Mouse (Mus musculus): ENCODE data around the gene Blmh.

Gene Blmh

GRCm38 (mm10) chr11:76924759-76925236 is at the start of gene Blmh:
Blmh (plus strand) TSS chr11:76924809.
- in situ Hi-C loops (cut with MboI), result no loop called here

- in situ Hi-C loops (cut with MboI), result no loop called here
These were observed 44.8 kb upstream of the Blmh start for GRCm38 (mm10) chr11:76879816-76880215.

GRCm38 (mm10) chr11:76884451-76884850 is 40.2 kb upstream of the Blmh start:
- in situ Hi-C loops (cut with MboI), result no loop called here

- in situ Hi-C loops (cut with MboI), result no loop called here
These were observed 35.1 kb upstream of the Blmh start for GRCm38 (mm10) chr11:76889339-76890164.

DNA sequence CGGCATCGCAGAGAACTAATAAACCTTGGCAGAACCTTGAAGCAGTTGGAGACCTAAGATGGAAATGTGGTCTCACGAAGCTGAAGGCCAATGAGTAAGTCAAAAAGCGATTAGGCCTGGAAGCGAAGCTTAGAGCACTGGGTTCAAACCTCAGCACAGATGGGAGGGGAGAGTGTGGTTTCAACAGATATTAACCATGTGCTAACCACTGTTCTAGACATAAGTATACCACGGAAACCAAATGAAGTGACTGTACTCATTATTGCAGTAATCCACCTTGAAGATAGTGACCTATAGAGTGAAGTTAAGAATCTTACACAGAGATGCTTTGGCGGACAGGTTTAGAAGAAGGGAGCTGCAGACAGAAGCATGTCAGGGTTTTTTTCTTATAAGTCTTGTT is 33.4 kb upstream of the Blmh start:
- in situ Hi-C loops (cut with MboI), result no loop called here

- in situ Hi-C loops (cut with MboI), result no loop called here
These were observed 32.8 kb upstream of the Blmh start for GRCm38 (mm10) chr11:76891738-76892349.

DNA sequence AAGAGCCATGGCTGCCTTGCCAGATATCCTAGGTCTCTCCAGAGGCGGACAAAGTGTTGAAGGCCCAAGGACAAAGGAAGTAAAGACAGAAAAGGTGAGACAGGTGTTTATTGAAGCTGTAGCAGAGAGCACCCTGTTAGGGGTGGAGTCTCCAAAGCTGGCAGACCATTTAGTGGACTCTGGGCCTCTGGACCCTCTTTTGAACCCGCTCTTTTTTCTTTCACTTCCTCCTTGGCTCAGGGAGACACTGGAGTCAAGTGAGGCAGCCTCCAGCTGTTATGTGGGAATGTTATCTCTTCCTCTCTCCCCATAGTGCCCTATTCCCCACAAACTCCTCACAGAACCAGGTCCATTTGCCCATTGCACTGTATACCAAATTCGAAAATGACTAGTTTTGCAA is 31.6 kb upstream of the Blmh start:
- in situ Hi-C loops (cut with MboI), result no loop called here

- in situ Hi-C loops (cut with MboI), result no loop called here
These were observed 31.0 kb upstream of the Blmh start for GRCm38 (mm10) chr11:76893570-76893969.

GRCm38 (mm10) chr11:76894240-76894639 is 30.4 kb upstream of the Blmh start:
- in situ Hi-C loops (cut with MboI), result no loop called here

- in situ Hi-C loops (cut with MboI), result no loop called here
These were observed 28.2 kb upstream of the Blmh start for GRCm38 (mm10) chr11:76896360-76896759.

DNA sequence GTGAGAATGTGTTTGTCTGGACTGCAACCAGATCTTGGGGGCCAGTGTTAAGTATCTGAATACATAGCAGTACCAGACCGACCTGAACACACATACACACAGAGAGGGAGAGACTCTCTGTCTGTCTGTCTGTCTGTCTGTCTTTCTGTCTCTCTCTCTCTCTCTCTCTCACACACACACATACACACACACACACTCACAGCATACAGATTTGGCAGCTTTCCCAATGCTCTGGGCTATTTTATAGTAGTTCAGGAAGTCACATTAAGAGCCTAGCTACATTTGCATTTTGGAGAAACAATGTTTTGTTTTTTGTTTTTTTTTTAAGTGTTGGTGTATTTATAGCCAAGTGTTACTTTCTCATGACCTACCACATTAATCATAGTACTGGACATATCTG is 27.5 kb upstream of the Blmh start:
- in situ Hi-C loops (cut with MboI), result no loop called here

DNA sequence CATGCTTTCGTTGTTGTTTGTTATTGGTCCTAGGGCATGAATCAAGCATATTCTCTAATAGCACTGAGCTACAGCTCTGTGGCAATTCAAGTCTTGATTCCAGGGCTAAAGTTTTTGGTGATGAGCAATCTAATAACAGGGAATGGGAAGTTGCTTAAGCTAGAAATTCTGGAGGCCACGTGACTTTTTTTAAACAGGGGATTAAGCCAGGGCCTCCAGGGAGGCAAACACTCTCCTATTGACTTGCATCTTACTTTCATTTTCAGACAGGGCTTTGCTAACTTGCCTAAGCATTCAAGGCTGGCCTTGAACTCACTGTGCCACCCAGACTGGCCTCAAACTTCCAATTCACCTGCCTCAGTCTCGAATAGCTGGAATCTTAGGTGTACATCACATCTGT is 26.7 kb upstream of the Blmh start:
- in situ Hi-C loops (cut with MboI), result no loop called here

DNA sequence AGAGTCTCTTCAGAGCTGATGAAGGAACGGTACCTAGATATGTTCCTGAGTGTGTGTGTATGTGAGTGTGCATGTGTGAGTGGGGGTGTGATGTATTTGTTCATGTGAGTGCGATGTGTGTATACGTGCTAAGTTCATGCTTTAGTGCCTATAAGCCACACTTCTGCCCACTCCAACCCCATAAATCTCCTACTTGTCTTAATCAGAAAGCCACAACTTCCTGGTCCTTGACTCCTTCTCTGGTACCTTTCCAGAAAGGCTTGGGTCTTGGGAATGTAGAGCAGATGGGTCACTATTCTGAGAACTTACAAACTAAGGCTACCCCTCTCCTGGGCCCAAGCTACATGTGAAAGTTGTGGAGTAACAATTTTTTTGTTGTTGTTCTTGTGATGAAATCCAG is 25.9 kb upstream of the Blmh start:
- in situ Hi-C loops (cut with MboI), result no loop called here

GRCm38 (mm10) chr11:76899758-76900738 is 24.6 kb upstream of the Blmh start:
- in situ Hi-C loops (cut with MboI), result no loop called here

- in situ Hi-C loops (cut with MboI), result no loop called here
These were observed 22.8 kb upstream of the Blmh start, which contains the start of gene Tmigd1 for GRCm38 (mm10) chr11:76901579-76902361. Tmigd1 (plus strand) TSS chr11:76902159.

DNA sequence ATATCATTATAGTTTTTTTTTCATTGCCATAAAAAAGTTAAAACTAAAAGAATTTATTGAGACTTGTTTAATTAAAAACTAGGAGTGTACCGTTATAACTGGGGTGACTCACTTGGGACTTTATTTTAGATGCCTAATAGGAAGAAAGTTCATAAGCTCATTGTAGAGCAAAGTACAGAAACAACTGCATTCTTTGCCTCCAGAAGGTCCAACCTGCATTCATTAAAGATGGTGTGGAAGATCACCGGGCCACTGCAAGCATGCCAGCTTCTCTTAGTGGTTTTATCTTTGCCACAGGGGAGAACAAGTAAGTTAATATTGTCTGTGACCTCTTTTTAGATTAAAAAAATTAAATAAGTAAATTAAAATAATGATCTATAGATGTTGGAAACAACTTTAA is 20.3 kb upstream of the Blmh start:
- in situ Hi-C loops (cut with MboI), result no loop called here

DNA sequence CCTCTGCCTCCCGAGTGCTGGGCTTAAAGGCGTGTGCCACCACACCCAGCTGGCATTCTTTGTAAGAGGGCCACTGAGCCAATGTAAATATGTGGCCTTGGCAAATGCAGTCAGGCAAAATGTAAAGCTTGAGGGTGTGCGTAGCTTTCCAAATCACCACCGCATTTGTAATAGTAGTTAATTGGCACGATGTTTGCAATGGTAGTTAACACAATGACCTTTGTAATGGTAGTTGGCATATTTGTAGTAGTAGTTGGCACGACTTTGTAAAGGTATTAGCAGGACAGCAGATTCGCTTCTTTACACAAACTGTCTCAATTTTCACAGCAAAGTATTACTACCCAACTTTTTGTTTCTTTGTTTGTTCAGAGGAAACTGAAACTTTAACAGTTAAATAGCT is 16.0 kb upstream of the Blmh start:
- in situ Hi-C loops (cut with MboI), result no loop called here

GRCm38 (mm10) chr11:76911325-76912054 is 13.1 kb upstream of the Blmh start:
- in situ Hi-C loops (cut with MboI), result no loop called here

GRCm38 (mm10) chr11:76912055-76912395 is 12.6 kb upstream of the Blmh start:
- in situ Hi-C loops (cut with MboI), result no loop called here

- in situ Hi-C loops (cut with MboI), result no loop called here
These were observed 10.2 kb upstream of the Blmh start for GRCm38 (mm10) chr11:76914366-76914765.
